Mouse (Mus musculus): ENCODE data around the gene Igsf11.

GRCm38 (mm10) chr16:38920488-38920887, 28.0 kb downstream of the Igsf11 start:
- TF ChIP-seq CTCF (IDR thresholded peaks at IDR 0.05; ENCODE audit: extremely low read depth, insufficient read depth, low read length) (no peak), POLR2A (IDR thresholded peaks at IDR 0.05; ENCODE audit: extremely low read depth, insufficient read depth, low read length) (no peak)

All from cortical plate, adult 2 months (tissue).